Mouse (Mus musculus): ENCODE results near the gene Cep83. TPM values are rescaled to one million over a fixed set of nuclear protein-coding genes. Genes with fewer than 3 reads are reported as not detected.

Cep83 gene
- total RNA-seq, 1 experiment: 24.5 TPM

DNA sequence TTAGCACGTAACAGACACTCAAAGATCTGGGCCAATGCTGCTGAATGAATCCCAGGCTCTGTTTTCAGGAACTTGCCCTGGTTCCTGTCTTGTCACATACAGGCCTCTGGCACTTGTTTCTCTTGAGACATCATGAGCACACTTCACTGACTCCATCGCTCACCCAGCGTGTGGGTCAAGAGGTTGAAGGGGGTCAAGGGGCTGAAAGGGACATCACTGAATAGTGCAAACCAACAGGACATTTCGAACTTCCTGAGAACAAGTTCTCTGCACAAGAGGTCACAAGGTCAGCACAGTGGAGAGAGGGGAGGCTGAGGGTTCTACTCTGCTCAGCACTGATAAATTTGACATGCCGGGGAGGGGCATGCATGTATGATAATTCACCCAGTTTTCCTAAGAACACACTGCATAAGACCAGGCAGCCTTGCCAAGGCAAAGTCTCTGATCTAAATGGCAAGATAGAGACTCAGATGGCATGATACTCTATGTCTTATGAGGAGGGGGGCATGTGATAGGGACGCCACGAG is 121.6 kb downstream of the Cep83 start:
- in situ Hi-C loops (cut with MboI; ENCODE audit: low sequenced_read_pairs in 2 of 2, unreplicated experiment in 2 of 2): no loop called here
- Histone ChIP-seq H3K4me3 (ENCODE audit: insufficient read depth in 1 of 2, low read depth in 1 of 2, low read length in 2 of 2, poor library complexity in 1 of 2, severe bottlenecking in 1 of 2) (no peak overlapping the region), H3K27ac (ENCODE audit: insufficient read depth, low read depth, low read length, poor library complexity, severe bottlenecking) (no peak overlapping the region), H3K9ac (ENCODE audit: insufficient read depth, low read depth, low read length, poor library complexity, severe bottlenecking) (no peak overlapping the region), H3K4me1 (ENCODE audit: control insufficient read depth in 2 of 2, insufficient read depth in 2 of 2, low read length in 2 of 2, poor library complexity in 1 of 2) (no peaks in the 10 kb centered on the region; a peak in 1 of 4 replicates), H3K9me3 (ENCODE audit: control insufficient read depth, insufficient read depth, low read depth, low read length) (no peaks in the 10 kb centered on the region), H3K36me3 (ENCODE audit: control insufficient read depth, insufficient read depth, low read length, poor library complexity, severe bottlenecking) (no peaks in the 10 kb centered on the region)
- DNase-seq (ENCODE audit: low read depth, low spot score): no peak
- TF ChIP-seq HCFC1 (IDR thresholded peaks at IDR 0.05; ENCODE audit: borderline replicate concordance, insufficient read depth, low read length): no peak

- H3K9me3 ChIP-seq (ENCODE audit: control insufficient read depth, insufficient read depth, low read depth, low read length): no peaks in the 10 kb centered on the region
Observed at GRCm38 (mm10) chr10:94811907-94812851, 123.7 kb downstream of the Cep83 start.

GRCm38 (mm10) chr10:94818127-94818526 is 129.7 kb downstream of the Cep83 start:
- Histone ChIP-seq H3K9me3 (ENCODE audit: control insufficient read depth, insufficient read depth, low read depth, low read length) (no peaks in the 10 kb centered on the region), H3K4me1 (ENCODE audit: control insufficient read depth in 2 of 2, insufficient read depth in 2 of 2, low read length in 2 of 2, poor library complexity in 1 of 2) (peaks cover 2 to 9% of the 10 kb centered on the region in 2 experiments; a peak in 3 of 4 replicates), H3K27ac (ENCODE audit: insufficient read depth, low read depth, low read length, poor library complexity, severe bottlenecking) (no peak overlapping the region), H3K9ac (ENCODE audit: insufficient read depth, low read depth, low read length, poor library complexity, severe bottlenecking) (no peak overlapping the region), H3K36me3 (ENCODE audit: control insufficient read depth, insufficient read depth, low read length, poor library complexity, severe bottlenecking) (no peaks in the 10 kb centered on the region), H3K4me3 (ENCODE audit: insufficient read depth in 1 of 2, low read depth in 1 of 2, low read length in 2 of 2, poor library complexity in 1 of 2, severe bottlenecking in 1 of 2) (no peak overlapping the region)
- no peak for TF ChIP-seq ZNF384 (IDR thresholded peaks at IDR 0.05; ENCODE audit: low read depth, low read length)
- no peak for TF ChIP-seq MAFK (IDR thresholded peaks at IDR 0.05; ENCODE audit: insufficient read depth, low read depth, low read length)
- no peak for TF ChIP-seq HCFC1 (IDR thresholded peaks at IDR 0.05; ENCODE audit: borderline replicate concordance, insufficient read depth, low read length)
- no peak for TF ChIP-seq CHD2 (IDR thresholded peaks at IDR 0.05; ENCODE audit: low read depth, low read length)
- no peak for TF ChIP-seq ZC3H11A (IDR thresholded peaks at IDR 0.05; ENCODE audit: borderline replicate concordance, low read depth, low read length)
- no peak for DNase-seq (ENCODE audit: low read depth, low spot score)
- in situ Hi-C loops (cut with MboI; ENCODE audit: low sequenced_read_pairs in 2 of 2, unreplicated experiment in 2 of 2): no loop called here

More at GRCm38 (mm10) chr10:94811907-94812851, 123.7 kb downstream of the Cep83 start:
- Histone ChIP-seq H3K4me3 (ENCODE audit: insufficient read depth in 1 of 2, low read depth in 1 of 2, low read length in 2 of 2, poor library complexity in 1 of 2, severe bottlenecking in 1 of 2) (no peak overlapping the region), H3K4me1 (ENCODE audit: control insufficient read depth in 2 of 2, insufficient read depth in 2 of 2, low read length in 2 of 2, poor library complexity in 1 of 2) (no peaks in the 10 kb centered on the region; a peak in 1 of 4 replicates), H3K9ac (ENCODE audit: insufficient read depth, low read depth, low read length, poor library complexity, severe bottlenecking) (no peak overlapping the region), H3K36me3 (ENCODE audit: control insufficient read depth, insufficient read depth, low read length, poor library complexity, severe bottlenecking) (no peaks in the 10 kb centered on the region), H3K27ac (ENCODE audit: insufficient read depth, low read depth, low read length, poor library complexity, severe bottlenecking) (no peak overlapping the region)
- TF ChIP-seq CHD2 (IDR thresholded peaks at IDR 0.05; ENCODE audit: low read depth, low read length) (no peak), MAFK (IDR thresholded peaks at IDR 0.05; ENCODE audit: insufficient read depth, low read depth, low read length) (no peak), HCFC1 (IDR thresholded peaks at IDR 0.05; ENCODE audit: borderline replicate concordance, insufficient read depth, low read length) (no peak), ZNF384 (IDR thresholded peaks at IDR 0.05; ENCODE audit: low read depth, low read length) (no peak), ZC3H11A (IDR thresholded peaks at IDR 0.05; ENCODE audit: borderline replicate concordance, low read depth, low read length) (no peak)
- in situ Hi-C loops (cut with MboI; ENCODE audit: low sequenced_read_pairs in 2 of 2, unreplicated experiment in 2 of 2): no loop called here
- no peak for DNase-seq (ENCODE audit: low read depth, low spot score)

DNA sequence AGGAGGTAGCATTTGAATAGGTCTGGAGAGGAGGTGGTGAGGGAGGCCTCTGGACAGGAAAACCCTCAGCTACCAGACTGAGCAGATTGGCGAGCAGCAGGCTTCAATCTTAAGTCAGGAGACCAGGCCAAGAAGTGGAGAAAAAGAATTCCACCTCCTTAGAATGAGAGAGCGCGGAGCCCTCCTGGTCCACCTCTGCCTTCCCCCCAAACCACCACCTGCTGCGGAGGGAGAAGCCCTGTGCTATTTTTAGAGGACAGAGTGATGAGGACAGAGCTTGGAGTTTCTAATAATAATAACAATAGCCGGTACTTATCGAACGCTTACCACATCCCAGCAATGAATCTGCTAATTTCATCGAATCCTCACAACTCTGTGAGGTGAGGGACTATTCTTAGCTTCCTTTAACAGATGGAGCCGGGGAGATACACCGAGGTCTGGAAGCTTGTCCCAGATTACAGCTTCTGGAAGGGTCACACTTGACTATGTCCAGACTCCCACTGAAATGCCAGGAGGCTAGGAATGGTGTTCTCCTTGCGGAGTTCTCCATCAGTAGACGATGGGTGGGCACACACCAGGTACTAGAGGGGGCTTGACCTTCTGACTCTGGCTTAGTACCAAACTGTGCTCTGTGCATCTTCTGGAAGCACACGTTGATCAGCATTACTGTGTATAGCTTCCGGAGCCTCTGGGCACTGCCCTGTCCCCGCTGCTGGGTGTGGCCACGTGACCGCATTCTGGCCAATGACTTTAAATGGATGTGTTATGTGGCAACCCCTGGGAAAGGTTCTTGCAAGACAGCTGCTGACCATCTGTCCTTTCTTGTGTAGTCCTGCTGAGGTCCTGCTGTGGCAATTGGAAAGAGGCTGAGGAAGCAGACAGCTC is 130.6 kb downstream of the Cep83 start:
- TF ChIP-seq ZC3H11A (IDR thresholded peaks at IDR 0.05; ENCODE audit: borderline replicate concordance, low read depth, low read length) (no peak), HCFC1 (IDR thresholded peaks at IDR 0.05; ENCODE audit: borderline replicate concordance, insufficient read depth, low read length) (no peak), CHD2 (IDR thresholded peaks at IDR 0.05; ENCODE audit: low read depth, low read length) (no peak), ZNF384 (IDR thresholded peaks at IDR 0.05; ENCODE audit: low read depth, low read length) (no peak), MAFK (IDR thresholded peaks at IDR 0.05; ENCODE audit: insufficient read depth, low read depth, low read length) (no peak)
- H3K4me1 ChIP-seq (ENCODE audit: control insufficient read depth in 2 of 2, insufficient read depth in 2 of 2, low read length in 2 of 2, poor library complexity in 1 of 2): peaks cover 2 to 9% of the 10 kb centered on the region in 2 experiments; a peak in 2 of 4 replicates
- no peak overlapping the region; the same call in 1 of the 2 replicates for H3K27ac ChIP-seq (ENCODE audit: insufficient read depth, low read depth, low read length, poor library complexity, severe bottlenecking)
- in situ Hi-C loops (cut with MboI; ENCODE audit: low sequenced_read_pairs in 2 of 2, unreplicated experiment in 2 of 2): no loop called here
- no peaks in the 10 kb centered on the region for H3K36me3 ChIP-seq (ENCODE audit: control insufficient read depth, insufficient read depth, low read length, poor library complexity, severe bottlenecking)
- peak; percentile 22 for DNase-seq (ENCODE audit: low read depth, low spot score)
- H3K4me3 ChIP-seq (ENCODE audit: insufficient read depth in 1 of 2, low read depth in 1 of 2, low read length in 2 of 2, poor library complexity in 1 of 2, severe bottlenecking in 1 of 2): no peak overlapping the region
- H3K9me3 ChIP-seq (ENCODE audit: control insufficient read depth, insufficient read depth, low read depth, low read length): no peaks in the 10 kb centered on the region
- no peak overlapping the region for H3K9ac ChIP-seq (ENCODE audit: insufficient read depth, low read depth, low read length, poor library complexity, severe bottlenecking)
